Mouse (Mus musculus) forebrain, embryonic 12.5 days (tissue): ENCODE data around the gene Pou3f1. TPM values are rescaled to one million over a fixed set of nuclear protein-coding genes. Genes with fewer than 3 reads are reported as not detected.

Source experiments
- ATAC-seq: fragments of 200-750 bp; cut with Nextera tagmentation; 2 replicates; pipeline ENCODE4 v1.8.0; 2017; ENCODE audit warnings: moderate TSS enrichment; ENCODE audit not compliant: low FRiP score
- H3K27ac ChIP-seq: fragments of 300-500 bp; sonication (generic); 2 replicates; pipeline ENCODE4 v1.5.1; 2016; ENCODE audit warnings: mild to moderate bottlenecking
- H3K27me3 ChIP-seq: fragments of 300-500 bp; sonication (generic); 2 replicates; pipeline ENCODE4 v1.6.1; 2016; ENCODE audit warnings: mild to moderate bottlenecking
- H3K36me3 ChIP-seq: fragments of 300-500 bp; sonication (generic); replicated peaks from 2 replicates; pipeline ENCODE4 v1.6.1; 2016; ENCODE audit warnings: mild to moderate bottlenecking
- H3K4me1 ChIP-seq: fragments of 300-500 bp; sonication (generic); 2 replicates; pipeline ENCODE4 v1.6.1; 2016
- H3K4me2 ChIP-seq: fragments of 300-500 bp; sonication (generic); 2 replicates; pipeline ENCODE4 v1.6.1; 2016; ENCODE audit warnings: mild to moderate bottlenecking, moderate library complexity
- H3K4me3 ChIP-seq: fragments of 300-500 bp; sonication (generic); replicated peaks from 2 replicates; pipeline ENCODE4 v1.5.1; 2016; ENCODE audit warnings: mild to moderate bottlenecking
- H3K9ac ChIP-seq: fragments of 300-500 bp; sonication (generic); 2 replicates; pipeline ENCODE4 v1.6.1; 2016; ENCODE audit warnings: mild to moderate bottlenecking
- H3K9me3 ChIP-seq: fragments of 300-500 bp; sonication (generic); 2 replicates; pipeline ENCODE4 v1.6.1; 2016
- WGBS: fragments of 180-500 bp; shearing (Covaris S2); methylation state at CpG from one replicate; pipeline ENCODE4 v1.1.7; 2016; 5-methylcytosine and 5-hydroxymethylcytosine counted together
- polyA plus RNA-seq: library from polyadenylated mRNA; unstranded; fragments of >200 nt; fragmentation: Nextera tagmentation; extraction: Ambion mirVana; gene quantifications from 2 replicates; pipeline ENCODE4 v1.2.1, GENCODE M21; 2016

Pou3f1 gene
- polyA plus RNA-seq = 16.0 and 21.6 TPM in 2 replicates

DNA sequence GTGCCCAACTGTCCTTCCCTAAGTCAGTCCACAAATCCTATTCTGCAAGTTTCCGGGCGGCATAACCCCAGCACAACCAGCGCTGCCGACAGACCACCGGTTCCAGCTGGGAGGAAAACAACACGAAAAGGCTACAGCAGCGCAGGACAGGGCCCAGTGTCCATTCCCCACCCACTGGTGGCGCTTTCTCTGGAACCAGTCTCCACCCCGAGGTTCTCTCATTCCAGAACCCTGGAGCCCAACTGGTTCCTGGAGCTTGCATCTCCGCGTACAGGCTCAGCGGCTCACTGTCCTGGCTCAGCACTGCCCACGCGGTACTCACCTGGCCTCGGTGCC, at the start of gene Pou3f1:
Gene Pou3f1 (plus strand): TSS at position 290 of the 336 bp plus-strand sequence.
- peak within 1 kb of the TSS; percentile 89 for H3K4me2 ChIP-seq
- no peaks in the 10 kb centered on the region for H3K9me3 ChIP-seq
- H3K4me3 ChIP-seq = peak within 1 kb of the TSS; percentile 66
- H3K4me1 ChIP-seq = peaks cover 63% of the 10 kb centered on the region
- ATAC-seq = no peak
- WGBS = 0% methylated on average over 15 of the region's 15 CpGs
- H3K36me3 ChIP-seq = no peaks in the 10 kb centered on the region
- H3K9ac ChIP-seq = peak within 1 kb of the TSS; percentile 68
- H3K27me3 ChIP-seq = peaks cover 92% of the 10 kb centered on the region
- peak within 1 kb of the TSS; percentile 53 for H3K27ac ChIP-seq

DNA sequence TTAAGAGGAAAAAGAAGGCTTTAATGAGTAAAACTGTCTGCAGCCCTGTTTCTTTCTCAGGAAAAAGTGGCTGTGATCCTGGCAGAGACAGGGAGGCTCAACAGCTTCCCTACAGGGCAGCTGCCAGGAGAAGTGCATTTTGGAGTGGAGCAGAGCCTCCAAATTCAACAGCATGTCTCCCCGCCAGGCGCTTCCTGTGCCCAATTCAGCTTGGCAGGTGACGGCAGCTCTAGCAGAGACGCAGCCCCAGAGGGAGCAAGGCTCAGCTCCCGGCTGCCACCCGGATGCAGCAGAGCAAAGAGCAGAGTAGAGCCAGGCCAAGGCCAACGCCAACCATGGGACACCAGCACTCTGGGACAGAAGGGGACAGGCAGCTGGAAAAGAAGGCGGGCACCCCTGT, 49.4 kb upstream of the Pou3f1 start:
- Histone ChIP-seq H3K4me3 (no peak overlapping the region), H3K27me3 (peaks cover 29% of the 10 kb centered on the region), H3K36me3 (no peaks in the 10 kb centered on the region), H3K4me1 (peaks cover 5% of the 10 kb centered on the region; the same call in 1 of the 2 replicates), H3K9ac (no peak overlapping the region), H3K4me2 (no peak overlapping the region), H3K27ac (no peak overlapping the region), H3K9me3 (no peaks in the 10 kb centered on the region)
- 67% methylated on average over 8 of the region's 8 CpGs for WGBS
- ATAC-seq = no peak

- Histone ChIP-seq H3K36me3 (no peaks in the 10 kb centered on the region), H3K9me3 (no peaks in the 10 kb centered on the region), H3K9ac (no peak overlapping the region), H3K4me2 (no peak overlapping the region), H3K4me1 (peaks cover 5% of the 10 kb centered on the region), H3K4me3 (no peak overlapping the region), H3K27me3 (peaks cover 31% of the 10 kb centered on the region), H3K27ac (no peak overlapping the region)
- WGBS = 68% methylated on average over 2 of the region's 2 CpGs
- no peak for ATAC-seq
Observed at GRCm38 (mm10) chr4:124610066-124610465, 46.5 kb upstream of the Pou3f1 start.

GRCm38 (mm10) chr4:124610703-124611102, 45.9 kb upstream of the Pou3f1 start, which contains the start of gene 3100002H09Rik:
Gene 3100002H09Rik, minus strand, starts transcription at chr4:124610803.
- Histone ChIP-seq H3K4me3 (no peak within 1 kb of the TSS), H3K27ac (no peak within 1 kb of the TSS), H3K27me3 (peaks cover 28% of the 10 kb centered on the region), H3K36me3 (no peaks in the 10 kb centered on the region), H3K9ac (no peak within 1 kb of the TSS), H3K4me1 (peaks cover 11% of the 10 kb centered on the region), H3K9me3 (no peaks in the 10 kb centered on the region), H3K4me2 (no peak within 1 kb of the TSS)
- WGBS = 88% methylated on average over 2 of the region's 2 CpGs
- no peak for ATAC-seq

- no peak for ATAC-seq
- no peak overlapping the region for H3K9ac ChIP-seq
- peaks cover 20% of the 10 kb centered on the region for H3K4me1 ChIP-seq
- H3K9me3 ChIP-seq = no peaks in the 10 kb centered on the region
- no peak overlapping the region for H3K27ac ChIP-seq
- 89% methylated on average over 4 of the region's 4 CpGs for WGBS
- no peak overlapping the region for H3K4me2 ChIP-seq
- no peaks in the 10 kb centered on the region for H3K36me3 ChIP-seq
- H3K4me3 ChIP-seq = no peak overlapping the region
- H3K27me3 ChIP-seq = peaks cover 24% of the 10 kb centered on the region
Observed at GRCm38 (mm10) chr4:124611768-124612167, 44.8 kb upstream of the Pou3f1 start.

GRCm38 (mm10) chr4:124614189-124614588, 42.4 kb upstream of the Pou3f1 start:
- Histone ChIP-seq H3K9me3 (no peaks in the 10 kb centered on the region), H3K9ac (no peak overlapping the region), H3K4me2 (no peak overlapping the region), H3K4me3 (no peak overlapping the region), H3K27ac (no peak overlapping the region), H3K4me1 (peaks cover 33% of the 10 kb centered on the region), H3K36me3 (no peaks in the 10 kb centered on the region), H3K27me3 (peaks cover 27% of the 10 kb centered on the region)
- no CpG with 5 or more reads among the region's 1 CpGs for WGBS
- no peak for ATAC-seq

DNA sequence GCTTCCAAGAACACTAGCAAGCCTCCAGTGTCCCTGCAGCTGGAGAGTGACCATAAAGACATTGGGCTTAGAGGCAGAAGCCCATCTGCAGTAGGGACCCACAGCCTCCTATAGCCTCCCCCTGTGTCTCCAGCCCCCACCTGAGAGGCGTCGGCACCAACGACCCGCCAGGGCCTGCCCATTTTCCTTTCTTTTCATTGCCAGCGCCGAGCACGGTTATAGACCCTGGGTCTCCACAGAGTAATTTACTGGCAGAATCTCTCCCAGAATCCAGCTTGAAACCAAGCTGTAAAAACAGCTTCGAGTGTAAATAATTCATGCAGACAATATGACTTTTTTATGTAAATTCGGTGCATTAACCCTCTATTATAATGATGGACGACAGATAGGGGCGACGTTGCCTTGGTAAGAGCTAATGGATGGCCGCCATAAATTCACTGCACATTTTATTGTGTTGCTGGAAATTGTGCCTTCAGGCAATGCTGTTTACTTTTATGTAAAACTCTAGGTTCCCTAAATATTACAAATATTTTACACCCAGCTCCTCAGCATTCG, 41.1 kb upstream of the Pou3f1 start:
- Histone ChIP-seq H3K36me3 (no peaks in the 10 kb centered on the region), H3K4me3 (no peak overlapping the region), H3K4me1 (peaks cover 33% of the 10 kb centered on the region), H3K9ac (no peak overlapping the region), H3K27me3 (peaks cover 35% of the 10 kb centered on the region), H3K9me3 (no peaks in the 10 kb centered on the region), H3K27ac (peak overlapping the region; percentile 62; the same call in 1 of the 2 replicates), H3K4me2 (no peak overlapping the region)
- no peak for ATAC-seq
- 50% methylated on average over 14 of the region's 14 CpGs for WGBS

DNA sequence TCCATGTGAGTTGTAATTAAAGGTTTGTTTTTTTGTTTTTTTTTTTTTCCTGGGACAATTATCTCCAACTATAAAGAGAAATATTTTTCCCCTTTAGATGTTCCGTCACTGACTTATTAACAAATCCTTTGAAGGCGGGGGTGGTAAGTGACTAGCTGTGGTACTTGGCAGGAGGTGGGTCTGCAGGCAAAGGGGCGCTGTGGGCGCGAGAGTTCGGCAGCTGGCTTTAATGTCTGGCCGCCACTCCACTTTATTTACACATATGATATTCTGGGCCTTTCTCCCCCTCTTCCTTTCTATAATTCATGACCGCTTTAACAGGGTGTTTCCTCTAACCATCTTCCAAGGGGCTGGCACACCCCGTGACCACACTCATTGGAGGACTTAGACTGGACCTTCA, 40.6 kb upstream of the Pou3f1 start:
- no peaks in the 10 kb centered on the region for H3K36me3 ChIP-seq
- ATAC-seq = no peak
- no peaks in the 10 kb centered on the region for H3K9me3 ChIP-seq
- H3K27me3 ChIP-seq = peaks cover 30% of the 10 kb centered on the region
- H3K4me1 ChIP-seq = peaks cover 33% of the 10 kb centered on the region
- 69% methylated on average over 9 of the region's 9 CpGs for WGBS
- peak overlapping the region; percentile 36; the same call in 1 of the 2 replicates for H3K27ac ChIP-seq
- H3K4me3 ChIP-seq = no peak overlapping the region
- no peak overlapping the region for H3K4me2 ChIP-seq
- no peak overlapping the region for H3K9ac ChIP-seq

DNA sequence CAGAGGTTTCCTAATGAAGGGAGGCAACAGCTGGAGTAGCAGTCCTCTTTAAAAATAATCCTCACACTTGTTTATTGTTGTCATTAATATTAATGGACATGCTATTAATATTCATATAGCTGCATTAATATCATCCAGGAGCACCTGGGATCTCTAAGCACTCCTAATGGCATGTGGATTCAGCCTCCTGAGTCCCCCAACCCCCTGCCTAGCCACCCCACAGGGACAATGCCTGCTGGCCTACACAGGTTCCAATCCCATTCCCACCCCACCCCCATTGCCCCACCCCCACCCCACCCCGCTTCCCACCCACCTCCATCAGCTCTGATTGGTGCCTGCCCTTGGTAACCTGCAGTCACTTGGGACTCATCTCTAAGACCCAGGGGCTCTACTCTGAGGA, 40.0 kb upstream of the Pou3f1 start:
- no peaks in the 10 kb centered on the region for H3K9me3 ChIP-seq
- ATAC-seq = no peak
- H3K9ac ChIP-seq = no peak overlapping the region
- no peak overlapping the region for H3K27ac ChIP-seq
- 25% methylated on average over 1 of the region's 1 CpGs for WGBS
- H3K4me2 ChIP-seq = no peak overlapping the region
- peaks cover 36% of the 10 kb centered on the region for H3K4me1 ChIP-seq
- no peak overlapping the region for H3K4me3 ChIP-seq
- peaks cover 31% of the 10 kb centered on the region for H3K27me3 ChIP-seq
- H3K36me3 ChIP-seq = no peaks in the 10 kb centered on the region

DNA sequence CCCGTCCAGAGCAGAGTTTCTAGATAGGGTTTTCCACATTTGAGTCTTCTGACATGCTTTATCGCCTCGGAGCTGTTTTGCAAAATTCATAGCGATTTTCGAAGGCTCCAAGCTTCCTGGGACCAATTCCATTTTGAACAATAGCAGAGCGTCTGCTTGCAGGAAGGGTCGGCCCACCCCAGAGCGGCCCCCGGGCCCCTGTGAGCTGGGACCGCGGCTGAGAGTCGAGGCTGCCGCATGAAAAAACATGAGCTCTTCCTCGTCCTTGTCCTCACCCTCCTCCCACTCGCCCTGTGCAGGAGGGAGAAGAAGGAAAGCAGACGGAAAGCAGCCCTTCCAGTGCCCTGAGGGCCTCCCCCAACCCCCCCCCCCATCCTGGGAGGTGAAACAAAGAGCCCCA, 38.0 kb upstream of the Pou3f1 start:
- H3K4me2 ChIP-seq = 0 out of 2 replicates have a peak overlapping the region, but pooled peaks have one; percentile 24
- H3K4me3 ChIP-seq = no peak overlapping the region
- 9% methylated on average over 15 of the region's 16 CpGs for WGBS
- no peak for ATAC-seq
- no peak overlapping the region for H3K27ac ChIP-seq
- H3K9me3 ChIP-seq = no peaks in the 10 kb centered on the region
- peaks cover 25% of the 10 kb centered on the region for H3K27me3 ChIP-seq
- peaks cover 37% of the 10 kb centered on the region for H3K4me1 ChIP-seq
- no peaks in the 10 kb centered on the region for H3K36me3 ChIP-seq
- H3K9ac ChIP-seq = 0 out of 2 replicates have a peak overlapping the region, but pooled peaks have one; percentile 12

DNA sequence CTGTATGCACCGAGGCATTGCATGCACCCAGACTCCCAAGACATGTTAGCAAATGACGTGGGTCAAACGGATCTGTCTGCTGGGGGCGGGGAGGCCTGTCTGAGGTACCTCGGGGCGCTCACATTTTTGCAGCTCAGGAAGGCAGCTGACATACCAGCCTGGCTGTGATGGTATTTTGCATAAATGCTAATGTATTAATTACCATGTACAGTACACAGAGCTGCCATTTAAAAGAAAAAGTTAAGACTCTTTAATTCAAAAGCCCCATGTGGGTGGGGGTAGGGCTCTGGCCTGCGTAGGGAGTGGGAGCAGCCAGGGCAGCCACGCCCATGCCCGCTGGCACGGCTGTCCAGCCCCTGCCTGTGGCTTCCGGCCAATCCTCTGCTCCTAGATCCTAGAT, 35.2 kb upstream of the Pou3f1 start:
- no peaks in the 10 kb centered on the region for H3K9me3 ChIP-seq
- H3K4me2 ChIP-seq = no peak overlapping the region
- H3K4me1 ChIP-seq = peaks cover 32% of the 10 kb centered on the region

GRCm38 (mm10) chr4:124622566-124622965, 34.0 kb upstream of the Pou3f1 start:
- Histone ChIP-seq H3K9ac (no peak overlapping the region), H3K9me3 (no peaks in the 10 kb centered on the region), H3K4me3 (no peak overlapping the region), H3K27ac (no peak overlapping the region), H3K4me2 (no peak overlapping the region), H3K27me3 (peaks cover 28% of the 10 kb centered on the region), H3K4me1 (peaks cover 32% of the 10 kb centered on the region), H3K36me3 (no peaks in the 10 kb centered on the region)
- ATAC-seq = no peak
- WGBS = 92% methylated on average over 5 of the region's 5 CpGs

More for the DNA sequence above, 35.2 kb upstream of the Pou3f1 start:
- peaks cover 20% of the 10 kb centered on the region for H3K27me3 ChIP-seq
- no peak overlapping the region for H3K4me3 ChIP-seq
- 65% methylated on average over 11 of the region's 11 CpGs for WGBS
- no peak overlapping the region for H3K27ac ChIP-seq
- no peak overlapping the region for H3K9ac ChIP-seq
- H3K36me3 ChIP-seq = no peaks in the 10 kb centered on the region
- ATAC-seq = no peak

- no peak overlapping the region for H3K27ac ChIP-seq
- ATAC-seq = no peak
Observed at GRCm38 (mm10) chr4:124624111-124624581, 32.5 kb upstream of the Pou3f1 start.

More at GRCm38 (mm10) chr4:124624111-124624581, 32.5 kb upstream of the Pou3f1 start:
- Histone ChIP-seq H3K4me1 (peaks cover 22% of the 10 kb centered on the region), H3K4me3 (no peak overlapping the region), H3K27me3 (peaks cover 27% of the 10 kb centered on the region), H3K4me2 (no peak overlapping the region), H3K9ac (no peak overlapping the region), H3K36me3 (no peaks in the 10 kb centered on the region), H3K9me3 (no peaks in the 10 kb centered on the region)
- 39% methylated on average over 7 of the region's 7 CpGs for WGBS
